Mouse (Mus musculus) spleen, adult 2 months (tissue): Measurements from ENCODE around the gene Zfyve28. TPM values are rescaled to one million over a fixed set of nuclear protein-coding genes. Genes with fewer than 3 reads are reported as not detected.

Experiments
- DNase-seq, 2 experiments: peaks; one replicate each; pipeline versions ENCODE4 v3.0.0 to v3.0.0-alpha.2; 2012 to 2021; ENCODE audit warnings: low spot score in 2 of 2, low read depth in 1 of 2
- H3K27ac ChIP-seq: fragments of 200-500 bp; 2 replicates; pipeline ENCODE4 v1.5.1; 2012; ENCODE audit warnings: low read length, inconsistent platforms; ENCODE audit not compliant: insufficient read depth
- H3K27me3 ChIP-seq: fragments of 200-500 bp; 2 replicates; pipeline ENCODE4 v1.6.1; 2012; ENCODE audit warnings: mild to moderate bottlenecking, moderate library complexity, low read length, inconsistent platforms; ENCODE audit not compliant: control insufficient read depth, insufficient read depth
- H3K36me3 ChIP-seq: fragments of 200-500 bp; 2 replicates; pipeline ENCODE4 v1.6.1; 2012; ENCODE audit warnings: mild to moderate bottlenecking, low read length, inconsistent platforms; ENCODE audit not compliant: control insufficient read depth, insufficient read depth
- H3K4me1 ChIP-seq: fragments of 200-500 bp; 2 replicates; pipeline ENCODE4 v1.6.1; 2011; ENCODE audit warnings: inconsistent platforms; ENCODE audit not compliant: control insufficient read depth, insufficient read depth, insufficient read length
- H3K4me3 ChIP-seq: fragments of 200-500 bp; 2 replicates; pipeline ENCODE4 v1.5.1; 2011; ENCODE audit warnings: mild to moderate bottlenecking, inconsistent platforms; ENCODE audit not compliant: insufficient read depth, insufficient read length; ENCODE audit errors: extremely low read depth
- CTCF ChIP-seq: fragments of 200-500 bp; IDR thresholded peaks from 2 replicates; pipeline ENCODE4 v1.5.1; 2011; ENCODE audit warnings: mild to moderate bottlenecking, inconsistent platforms; ENCODE audit not compliant: insufficient read depth, insufficient read length, insufficient replicate concordance; ENCODE audit errors: extremely low read depth
- POLR2A ChIP-seq: fragments of 200-500 bp; IDR thresholded peaks from 2 replicates; pipeline ENCODE4 v1.6.1; 2011; ENCODE audit warnings: low read depth, low read length, inconsistent platforms
- WGBS: fragments of 180-500 bp; shearing (Covaris S2); methylation state at CpG from one replicate; pipeline ENCODE4 v1.1.7; 2018; 5-methylcytosine and 5-hydroxymethylcytosine counted together
- polyA plus RNA-seq: library from polyadenylated mRNA; depleted of rRNA; stranded (reverse); fragments of >200 nt; gene quantifications from 2 replicates; pipeline ENCODE4 v1.2.3, GENCODE M21; 2012

Gene Zfyve28
- polyA plus RNA-seq, 1 experiment, result 3.8 TPM

DNA sequence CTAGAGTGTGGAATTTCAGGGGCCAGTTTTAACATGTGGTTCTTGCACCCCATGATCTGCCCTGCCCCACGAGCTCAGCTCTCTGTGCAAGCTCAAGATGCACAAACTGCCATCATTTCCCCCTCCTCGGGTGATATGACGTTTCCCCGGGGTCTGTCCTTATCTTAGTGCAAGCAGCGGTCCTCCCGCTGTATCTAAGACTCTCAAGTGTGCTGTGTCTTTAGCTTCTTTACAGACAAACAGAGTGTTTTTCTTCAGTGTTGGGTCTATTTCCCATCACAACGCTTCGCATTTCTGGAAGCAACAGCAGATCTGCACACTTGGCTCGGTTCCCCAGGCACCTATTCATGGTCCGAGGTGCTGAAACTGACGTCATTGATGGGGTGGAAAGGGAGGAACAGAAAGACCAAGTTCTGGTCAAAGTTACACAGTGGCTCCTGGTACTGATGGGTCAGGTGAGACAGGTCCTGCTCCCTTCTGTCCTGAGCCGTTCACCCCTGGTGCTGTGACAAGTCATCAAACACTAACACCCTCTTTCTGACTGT, 18.3 kb downstream of the Zfyve28 start:
- 67% methylated on average over 12 of the region's 12 CpGs for WGBS
- TF ChIP-seq POLR2A, result no peak
- no peak for TF ChIP-seq CTCF

DNA sequence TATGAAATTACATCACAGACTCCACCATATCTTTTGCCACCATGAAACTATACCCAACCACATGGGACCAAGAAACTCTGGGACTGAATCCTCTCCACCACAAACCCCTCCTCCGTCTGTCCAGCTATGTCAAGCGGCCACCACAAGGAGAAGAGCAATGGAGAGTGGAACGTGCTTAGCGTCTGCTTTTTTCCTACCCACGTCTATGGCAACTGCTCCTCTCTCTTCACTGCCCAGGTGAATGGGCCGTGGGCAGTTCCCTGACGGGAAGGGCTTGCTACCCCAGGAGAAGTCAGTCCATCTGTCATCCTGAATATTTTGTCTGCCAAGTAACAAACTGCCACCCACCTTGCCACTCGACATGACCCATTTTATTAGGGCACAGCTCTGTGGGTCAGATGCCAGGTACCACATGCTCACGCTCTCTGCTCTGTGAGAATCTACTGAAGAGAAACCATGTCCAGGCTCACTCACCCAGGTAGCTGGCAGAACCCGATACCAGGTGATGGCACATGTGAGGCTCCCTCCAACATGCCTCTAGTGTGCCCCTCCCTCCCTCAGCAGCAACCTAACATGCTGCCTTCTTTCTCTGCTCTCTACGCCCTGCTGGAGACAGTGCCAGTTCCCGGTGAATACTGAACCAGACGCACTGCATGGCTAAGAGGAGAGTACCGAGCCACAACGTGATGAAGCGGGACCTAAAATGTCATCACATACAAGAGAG, 18.9 kb downstream of the Zfyve28 start:
- no peak for TF ChIP-seq POLR2A
- TF ChIP-seq CTCF, result no peak
- Histone ChIP-seq H3K27me3 (no peaks in the 10 kb centered on the region), H3K36me3 (no peaks in the 10 kb centered on the region), H3K4me1 (0 out of 2 replicates have a peak, but pooled peaks cover 2% of the 10 kb centered on the region), H3K4me3 (no peak overlapping the region), H3K27ac (no peak overlapping the region)
- WGBS, result 91% methylated on average over 16 of the region's 16 CpGs
- DNase-seq, result no peak

More for the DNA sequence above, 18.3 kb downstream of the Zfyve28 start:
- H3K27ac ChIP-seq, result no peak overlapping the region
- DNase-seq, result no peak
- H3K36me3 ChIP-seq, result no peaks in the 10 kb centered on the region
- H3K4me1 ChIP-seq, result 0 out of 2 replicates have a peak, but pooled peaks cover 2% of the 10 kb centered on the region
- no peak overlapping the region for H3K4me3 ChIP-seq
- no peaks in the 10 kb centered on the region for H3K27me3 ChIP-seq

DNA sequence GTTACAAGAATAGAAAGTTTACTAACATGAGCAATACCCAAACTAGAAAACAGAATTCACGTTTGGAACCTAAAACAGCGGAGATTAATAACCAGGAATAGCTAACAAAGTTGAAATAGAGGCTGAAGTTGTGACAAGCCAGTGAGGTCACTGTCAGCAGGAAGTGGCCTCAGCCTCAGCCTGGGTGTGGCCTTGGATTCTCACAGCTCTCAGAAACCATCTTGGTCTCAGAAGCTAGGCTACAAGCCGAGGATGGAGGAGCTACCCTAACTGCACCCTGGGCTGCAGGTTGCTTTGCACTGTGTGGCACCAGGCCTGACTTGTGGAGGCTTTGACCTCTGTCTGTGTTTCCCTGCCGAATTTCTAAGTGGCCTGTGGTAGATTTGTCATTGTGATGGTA, 22.2 kb downstream of the Zfyve28 start:
- H3K27ac ChIP-seq, result no peak overlapping the region
- WGBS, result 62% methylated on average over 4 of the region's 4 CpGs

DNA sequence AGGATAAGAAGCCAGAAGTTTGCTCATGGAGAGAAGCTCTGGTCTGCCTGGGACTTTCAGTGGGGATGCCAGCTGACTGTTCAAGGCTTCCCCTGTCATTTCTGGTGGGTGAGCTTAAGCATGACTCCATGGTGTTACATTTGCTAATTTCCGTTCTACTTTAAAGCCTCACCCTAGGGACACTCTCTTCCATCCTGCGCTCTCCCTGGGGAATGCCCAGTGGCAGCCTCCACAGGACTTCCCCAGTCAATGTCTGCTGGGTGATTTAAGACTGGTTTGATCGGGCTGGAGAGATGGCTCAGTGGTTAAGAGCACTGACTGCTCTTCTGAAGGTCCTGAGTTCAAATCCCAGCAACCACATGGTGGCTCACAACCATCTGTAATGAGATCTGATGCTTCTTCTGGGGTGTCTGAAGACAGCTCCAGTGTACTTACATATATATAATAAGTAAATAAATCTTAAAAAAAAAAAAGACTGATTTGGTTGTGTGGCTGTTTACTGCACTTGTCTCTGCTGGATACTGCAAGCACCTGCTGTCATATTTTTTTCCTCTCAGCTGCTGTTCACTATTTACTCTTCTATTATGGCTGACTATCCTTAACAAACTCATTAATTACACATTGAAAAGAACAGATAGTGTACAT, 29.0 kb downstream of the Zfyve28 start:
- no peak overlapping the region for H3K4me3 ChIP-seq
- peak in 1 of 2 experiments; percentile 12 for DNase-seq
- H3K27me3 ChIP-seq, result no peaks in the 10 kb centered on the region
- H3K27ac ChIP-seq, result no peak overlapping the region
- no peaks in the 10 kb centered on the region for H3K4me1 ChIP-seq
- no peaks in the 10 kb centered on the region for H3K36me3 ChIP-seq
- no peak for TF ChIP-seq CTCF
- no peak for TF ChIP-seq POLR2A
- WGBS, result 43% methylated on average over 3 of the region's 3 CpGs

More for the DNA sequence above, 22.2 kb downstream of the Zfyve28 start:
- Histone ChIP-seq H3K4me3 (no peak overlapping the region), H3K4me1 (0 out of 2 replicates have a peak, but pooled peaks cover 2% of the 10 kb centered on the region), H3K36me3 (no peaks in the 10 kb centered on the region), H3K27me3 (no peaks in the 10 kb centered on the region)
- no peak for TF ChIP-seq POLR2A
- TF ChIP-seq CTCF, result no peak
- DNase-seq, result no peak

- WGBS, result 86% methylated on average over 3 of the region's 3 CpGs
- no peak overlapping the region for H3K4me3 ChIP-seq
- no peaks in the 10 kb centered on the region for H3K27me3 ChIP-seq
- TF ChIP-seq POLR2A, result no peak
- TF ChIP-seq CTCF, result no peak; the same call in 1 of the 2 replicates
- DNase-seq, result no peak
- H3K27ac ChIP-seq, result no peak overlapping the region
- no peaks in the 10 kb centered on the region for H3K36me3 ChIP-seq
- H3K4me1 ChIP-seq, result no peaks in the 10 kb centered on the region
Observed at GRCm38 (mm10) chr5:34255189-34255588, 33.1 kb downstream of the Zfyve28 start.

GRCm38 (mm10) chr5:34254309-34254708, 33.9 kb downstream of the Zfyve28 start:
- H3K36me3 ChIP-seq, result no peaks in the 10 kb centered on the region
- H3K27me3 ChIP-seq, result no peaks in the 10 kb centered on the region
- H3K4me1 ChIP-seq, result no peaks in the 10 kb centered on the region
- no peak for DNase-seq
- H3K4me3 ChIP-seq, result no peak overlapping the region
- TF ChIP-seq POLR2A, result no peak
- TF ChIP-seq CTCF, result no peak
- no peak overlapping the region for H3K27ac ChIP-seq
- WGBS, result 44% methylated on average over 8 of the region's 8 CpGs
